In the genomic region with DNA sequence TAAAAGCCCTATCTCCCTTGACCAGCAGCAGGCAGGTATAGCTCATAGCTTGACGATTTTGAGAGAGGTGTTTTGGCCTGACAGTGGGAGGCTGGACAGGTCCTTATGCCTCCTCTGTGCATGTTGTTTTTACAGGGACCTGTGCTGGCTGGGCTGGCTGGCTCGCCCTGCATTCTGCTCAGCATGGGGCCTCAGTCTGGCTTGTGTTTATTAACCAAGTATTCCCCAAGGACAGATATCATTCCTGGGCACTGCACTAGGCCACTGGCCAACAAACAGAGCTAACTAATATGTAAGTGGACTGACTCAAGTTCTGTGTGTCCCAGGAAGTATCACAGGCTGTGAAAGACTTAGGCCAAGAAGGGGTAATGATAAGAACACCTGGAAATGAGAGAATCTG, we compare ENCODE assay signal across 15 mouse cellular contexts. TPM values are rescaled to one million over a fixed set of nuclear protein-coding genes. Genes with fewer than 3 reads are reported as not detected.
DNase-seq lines count a peak whose midpoint lies in the region; ATAC-seq and TF ChIP-seq lines count a peak whose summit lies in the region.
"Had no signal": no experiment of that assay in that cellular context is flagged by ENCODE, and none has a peak within 500 bp of the region (broad histone marks: within the 10 kb centered on the region; RNA-seq: fewer than 3 reads in every experiment).

No protein-coding gene starts in this region.

- ATAC-seq in stomach, embryonic 16.5 days (ENCODE audit: insufficient read depth, low FRiP score): peak; percentile 32; the same call in 1 of the 2 replicates
- ATAC-seq: activated CD4-positive, CD25-positive, alpha-beta regulatory T cell, adult 4 months; hindbrain, postnatal 0 days; midbrain, embryonic 16.5 days had no signal

- H3K4me1 ChIP-seq in kidney, adult 2 months (ENCODE audit: control insufficient read depth, insufficient read depth, low read length): peaks cover 28% of the 10 kb centered on the region
- 0 out of 2 replicates have a peak, but pooled peaks cover 2% of the 10 kb centered on the region for H3K4me1 ChIP-seq in stomach, embryonic 16.5 days (ENCODE audit: control insufficient read depth, insufficient read depth, low read length)
- H3K4me1 ChIP-seq: neural tube, embryonic 12.5 days had no signal

- peak; percentile 92 for DNase-seq in heart, adult 11 months
- no peak for DNase-seq in heart, postnatal 36 days
- DNase-seq in ovary, postnatal 36 days (ENCODE audit: low spot score): peak; percentile 60
- no peak for DNase-seq in ovary, postnatal 10 days (ENCODE audit: low spot score)
- DNase-seq in kidney, adult 2 months: peak; percentile 92
- no peak for DNase-seq in left cerebral cortex, postnatal 4 days
- DNase-seq in right cerebral cortex, adult 2 months (ENCODE audit: low spot score in 2 of 2): no peak
- DNase-seq: right cerebral cortex, adult 18-20 months had no signal

- no peaks in the 10 kb centered on the region for H3K9me3 ChIP-seq in stomach, embryonic 16.5 days (replicated peaks; ENCODE audit: control insufficient read depth, low read length)
- H3K9me3 ChIP-seq: G1E; neural tube, embryonic 12.5 days had no signal

- H3K36me3 ChIP-seq in kidney, adult 2 months (ENCODE audit: control insufficient read depth, insufficient read depth, low read length): no peaks in the 10 kb centered on the region
- no peaks in the 10 kb centered on the region for H3K36me3 ChIP-seq in stomach, embryonic 16.5 days (ENCODE audit: control insufficient read depth, insufficient read depth, low read length)
- H3K36me3 ChIP-seq: neural tube, embryonic 12.5 days had no signal

- H3K9ac ChIP-seq in stomach, embryonic 16.5 days (ENCODE audit: low read length): no peak overlapping the region
- H3K9ac ChIP-seq: neural tube, embryonic 12.5 days had no signal

- no peaks in the 10 kb centered on the region for H3K27me3 ChIP-seq in kidney, adult 2 months (replicated peaks; ENCODE audit: control insufficient read depth, insufficient read depth, low read length)
- peaks cover 6% of the 10 kb centered on the region; the same call in 1 of the 2 replicates for H3K27me3 ChIP-seq in stomach, embryonic 16.5 days (ENCODE audit: control insufficient read depth, insufficient read depth, low read length)

- TF ChIP-seq CTCF in kidney, adult 2 months (conservative IDR thresholded peaks at IDR 0.05; ENCODE audit: insufficient read depth, insufficient read length, low read depth, low read length): no peak

- no peak for TF ChIP-seq POLR2A in kidney, adult 2 months (IDR thresholded peaks at IDR 0.05; ENCODE audit: low read depth, low read length)

- WGBS in kidney, adult 2 months: 17% methylated on average over 2 of the region's 2 CpGs
- 23% methylated on average over 2 of the region's 2 CpGs for WGBS in stomach, embryonic 16.5 days

- intact Hi-C loops in heart, postnatal 36 days (cut with DNase I): no loop called here
- intact Hi-C loops in left cerebral cortex, postnatal 4 days (cut with DNase I): no loop called here

- H3K4me3 ChIP-seq in kidney, adult 2 months (ENCODE audit: insufficient read depth, low read depth, low read length): no peak overlapping the region
- H3K4me3 ChIP-seq in stomach, embryonic 16.5 days (replicated peaks; ENCODE audit: low read length): no peak overlapping the region
- H3K4me3 ChIP-seq: neural tube, embryonic 12.5 days had no signal

- H3K27ac ChIP-seq in kidney, adult 2 months (ENCODE audit: insufficient read depth, low read depth, low read length): peak overlapping the region; percentile 98
- no peak overlapping the region for H3K27ac ChIP-seq in stomach, embryonic 16.5 days (ENCODE audit: low read length)
- H3K27ac ChIP-seq: hindbrain, postnatal 0 days; neural tube, embryonic 12.5 days had no signal

- H3K4me2 ChIP-seq in stomach, embryonic 16.5 days (ENCODE audit: low read depth, low read length): no peak overlapping the region
- H3K4me2 ChIP-seq: neural tube, embryonic 12.5 days had no signal

RNA-seq across cellular contexts. Expression of a gene that starts 6.7 kb away (rescaled TPM):
- 10 to 100 TPM; 10.1 to 13.0 TPM for total RNA-seq in heart, postnatal 36 days (2021)
- polyA plus RNA-seq in kidney, adult 2 months (2012; rRNA removed): 10.9 and 13.7 TPM in 2 replicates
- polyA plus RNA-seq in stomach, embryonic 16.5 days (2015; fragmentation: Nextera tagmentation; extraction: Ambion mirVana): 5.2 and 5.4 TPM in 2 replicates
- 100 to 1,000 TPM; 142 to 154 TPM for total RNA-seq in left cerebral cortex, postnatal 4 days (2021)
- polyA plus RNA-seq: activated CD4-positive, CD25-positive, alpha-beta regulatory T cell, adult 4 months had no signal

RNA-seq across cellular contexts. Expression of a gene that starts 34.0 kb away (rescaled TPM):
- 1 to 10 TPM; 1.4 to 2.5 TPM for total RNA-seq in heart, postnatal 36 days (2021)
- polyA plus RNA-seq in kidney, adult 2 months (2012; rRNA removed): 0.03 and 0.05 TPM in 2 replicates
- polyA plus RNA-seq in stomach, embryonic 16.5 days (2015; fragmentation: Nextera tagmentation; extraction: Ambion mirVana): 0.06 TPM in 2 replicates
- total RNA-seq in left cerebral cortex, postnatal 4 days (2021): 1 to 10 TPM; 2.2 to 2.5 TPM
- total RNA-seq: hindbrain, postnatal 0 days had no signal
- polyA plus RNA-seq: activated CD4-positive, CD25-positive, alpha-beta regulatory T cell, adult 4 months; G1E; midbrain, embryonic 16.5 days; neural tube, embryonic 12.5 days had no signal

RNA-seq across cellular contexts. Expression of a gene that starts 58.5 kb away (rescaled TPM):
- 1 to 10 TPM; 1.9 to 2.7 TPM for total RNA-seq in heart, postnatal 36 days (2021)
- 1.9 and 3.7 TPM in 2 replicates for polyA plus RNA-seq in kidney, adult 2 months (2012; rRNA removed)
- 1.4 and 2.0 TPM in 2 replicates for polyA plus RNA-seq in stomach, embryonic 16.5 days (2015; fragmentation: Nextera tagmentation; extraction: Ambion mirVana)
- total RNA-seq in left cerebral cortex, postnatal 4 days (2021): 1 to 10 TPM; 1.8 to 2.1 TPM
- polyA plus RNA-seq: C2C12 had no signal

Comparison
In these comparisons a context has a peak if more than half of its experiments do, and no peak if none do; other contexts are left out.
1. DNase-seq: peak in heart, adult 11 months (single experiment), ovary, postnatal 36 days (single experiment) and kidney, adult 2 months (single experiment); none in heart, postnatal 36 days (0 of 2), ovary, postnatal 10 days (single experiment), left cerebral cortex, postnatal 4 days (single experiment) and right cerebral cortex, adult 2 months (0 of 2).
2. RNA of a gene that starts 6.7 kb away (total RNA-seq): 142 to 154 TPM in left cerebral cortex, postnatal 4 days; 10.1 to 13.0 TPM in heart, postnatal 36 days; every median in the first group is over 10 times any median in the second.